Mouse (Mus musculus) forebrain, postnatal 0 days (tissue): ENCODE data around the gene Sumo3. TPM values are rescaled to one million over a fixed set of nuclear protein-coding genes. Genes with fewer than 3 reads are reported as not detected.

Experiments used
- ATAC-seq: fragments of 200-750 bp; cut with Nextera tagmentation; 2 replicates; pipeline ENCODE4 v1.8.0; 2017; ENCODE audit warnings: mild to moderate bottlenecking, moderate library complexity
- DNase-seq: peaks from one replicate; pipeline ENCODE4 v3.0.0-alpha.2; 2015
- H3K27ac ChIP-seq: fragments of 300-500 bp; sonication (generic); 2 replicates; pipeline ENCODE4 v1.5.1; 2014; ENCODE audit warnings: low read depth, mild to moderate bottlenecking, antibody characterized with exemption, low read length, moderate library complexity, mixed read lengths
- H3K27me3 ChIP-seq: fragments of 300-500 bp; sonication (generic); 2 replicates; pipeline ENCODE4 v1.6.1; 2014; ENCODE audit warnings: mild to moderate bottlenecking, low read length, mixed read lengths; ENCODE audit not compliant: insufficient read depth
- H3K36me3 ChIP-seq: fragments of 300-500 bp; sonication (generic); 2 replicates; pipeline ENCODE4 v1.6.1; 2014; ENCODE audit warnings: mild to moderate bottlenecking, moderate library complexity; ENCODE audit not compliant: insufficient read depth
- H3K4me1 ChIP-seq: fragments of 300-500 bp; sonication (generic); 2 replicates; pipeline ENCODE4 v1.6.1; 2014; ENCODE audit warnings: antibody characterized with exemption; ENCODE audit not compliant: insufficient read depth
- H3K4me2 ChIP-seq: fragments of 300-500 bp; sonication (generic); 2 replicates; pipeline ENCODE4 v1.6.1; 2014; ENCODE audit warnings: low read depth, mild to moderate bottlenecking, moderate library complexity
- H3K4me3 ChIP-seq: fragments of 300-500 bp; sonication (generic); 2 replicates; pipeline ENCODE4 v1.5.1; 2014; ENCODE audit warnings: low read depth, low read length, mixed read lengths
- H3K9ac ChIP-seq: fragments of 300-500 bp; sonication (generic); 2 replicates; pipeline ENCODE4 v1.6.1; 2014; ENCODE audit warnings: mild to moderate bottlenecking
- H3K9me3 ChIP-seq: fragments of 300-500 bp; sonication (generic); 2 replicates; pipeline ENCODE4 v1.6.1; 2016; ENCODE audit warnings: low read length
- CTCF ChIP-seq: sonication (generic); IDR thresholded peaks from 2 replicates; pipeline ENCODE4 v1.5.1; 2016; ENCODE audit warnings: antibody characterized with exemption, control low read depth, low read depth
- WGBS: fragments of 180-500 bp; shearing (Covaris S2); extraction: QIAGEN DNeasy Blood & Tissue Kit; methylation state at CpG from one replicate; pipeline ENCODE4 v1.1.7; 2014; 5-methylcytosine and 5-hydroxymethylcytosine counted together
- polyA plus RNA-seq: library from polyadenylated mRNA; unstranded; fragments of >200 nt; fragmentation: Nextera tagmentation; extraction: Ambion mirVana; gene quantifications from 2 replicates; pipeline ENCODE4 v1.2.1, GENCODE M21; 2015
- total RNA-seq: library from RNA; depleted of rRNA; stranded (reverse); fragments of >200 nt; gene quantifications from 2 replicates; pipeline ENCODE4 v1.2.3, GENCODE M21; 2014

Sumo3 gene
- total and polyA plus RNA-seq, 2 experiments from 2014 or later: 270 to 381 TPM

- TF ChIP-seq CTCF: peak; percentile 72
- Histone ChIP-seq H3K9ac (no peak overlapping the region), H3K27me3 (no peaks in the 10 kb centered on the region), H3K9me3 (no peaks in the 10 kb centered on the region), H3K4me3 (no peak overlapping the region), H3K4me1 (no peaks in the 10 kb centered on the region), H3K27ac (no peak overlapping the region), H3K4me2 (no peak overlapping the region), H3K36me3 (no peaks in the 10 kb centered on the region)
- ATAC-seq: no peak
- 30% methylated on average over 8 of the region's 8 CpGs for WGBS
- peak; percentile 35 for DNase-seq
Measured at GRCm38 (mm10) chr10:77566651-77567050, 39.2 kb upstream of the Sumo3 start.

GRCm38 (mm10) chr10:77569481-77569880 is 36.4 kb upstream of the Sumo3 start:
- no peaks in the 10 kb centered on the region for H3K4me1 ChIP-seq
- H3K4me3 ChIP-seq: no peak overlapping the region
- WGBS: 39% methylated on average over 7 of the region's 7 CpGs
- H3K27me3 ChIP-seq: no peaks in the 10 kb centered on the region
- no peaks in the 10 kb centered on the region for H3K9me3 ChIP-seq
- no peak for DNase-seq
- no peak overlapping the region for H3K9ac ChIP-seq
- no peak overlapping the region for H3K27ac ChIP-seq
- no peak for ATAC-seq
- TF ChIP-seq CTCF: no peak
- H3K4me2 ChIP-seq: no peak overlapping the region
- H3K36me3 ChIP-seq: no peaks in the 10 kb centered on the region

DNA sequence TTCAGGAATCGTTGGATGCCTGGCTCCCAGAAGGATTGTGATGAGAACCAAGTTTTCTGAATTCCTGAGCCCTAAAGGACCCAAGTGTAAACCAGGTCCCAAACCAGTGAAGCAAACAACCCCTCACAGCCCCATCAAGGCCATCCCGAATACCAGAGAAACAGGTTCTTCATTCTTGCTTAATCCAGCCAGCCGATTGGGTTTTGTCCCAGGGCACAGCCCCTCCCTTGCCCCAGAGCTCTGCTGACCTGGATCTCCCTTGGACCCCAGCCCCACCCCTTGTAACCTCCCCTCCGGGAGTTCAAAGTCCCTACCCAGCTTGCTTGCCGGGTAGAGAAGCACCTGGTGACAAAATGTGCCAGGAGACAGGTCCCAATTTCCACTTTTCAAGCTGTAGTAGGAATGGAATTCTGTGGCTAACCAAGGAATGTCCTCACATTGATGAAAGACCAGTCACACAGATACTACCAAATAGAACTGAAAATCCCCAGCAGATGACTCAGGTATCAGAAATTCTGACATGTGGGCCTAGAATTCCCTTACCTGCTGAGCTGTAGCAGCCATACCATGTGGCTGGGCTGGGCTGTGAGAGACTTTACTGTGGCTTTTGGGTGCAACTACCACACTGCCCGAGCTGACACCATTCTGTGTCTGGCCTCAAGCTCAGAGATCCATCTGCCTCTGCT is 35.8 kb upstream of the Sumo3 start:
- H3K36me3 ChIP-seq: no peaks in the 10 kb centered on the region
- H3K4me2 ChIP-seq: no peak overlapping the region
- no peaks in the 10 kb centered on the region for H3K4me1 ChIP-seq
- no peak overlapping the region for H3K27ac ChIP-seq
- 68% methylated on average over 6 of the region's 6 CpGs for WGBS
- ATAC-seq (no peak), DNase-seq (no peak)
- H3K9me3 ChIP-seq: no peaks in the 10 kb centered on the region
- H3K4me3 ChIP-seq: no peak overlapping the region
- no peaks in the 10 kb centered on the region for H3K27me3 ChIP-seq
- TF ChIP-seq CTCF: no peak
- no peak overlapping the region for H3K9ac ChIP-seq

GRCm38 (mm10) chr10:77572225-77572624 is 33.7 kb upstream of the Sumo3 start:
- H3K36me3 ChIP-seq: no peaks in the 10 kb centered on the region
- H3K4me2 ChIP-seq: no peak overlapping the region
- no peak for TF ChIP-seq CTCF
- ATAC-seq (no peak), DNase-seq (no peak)
- 49% methylated on average over 3 of the region's 3 CpGs for WGBS
- H3K27me3 ChIP-seq: no peaks in the 10 kb centered on the region
- no peaks in the 10 kb centered on the region for H3K9me3 ChIP-seq
- H3K4me3 ChIP-seq: no peak overlapping the region
- H3K4me1 ChIP-seq: no peaks in the 10 kb centered on the region
- H3K27ac ChIP-seq: no peak overlapping the region
- no peak overlapping the region for H3K9ac ChIP-seq

DNA sequence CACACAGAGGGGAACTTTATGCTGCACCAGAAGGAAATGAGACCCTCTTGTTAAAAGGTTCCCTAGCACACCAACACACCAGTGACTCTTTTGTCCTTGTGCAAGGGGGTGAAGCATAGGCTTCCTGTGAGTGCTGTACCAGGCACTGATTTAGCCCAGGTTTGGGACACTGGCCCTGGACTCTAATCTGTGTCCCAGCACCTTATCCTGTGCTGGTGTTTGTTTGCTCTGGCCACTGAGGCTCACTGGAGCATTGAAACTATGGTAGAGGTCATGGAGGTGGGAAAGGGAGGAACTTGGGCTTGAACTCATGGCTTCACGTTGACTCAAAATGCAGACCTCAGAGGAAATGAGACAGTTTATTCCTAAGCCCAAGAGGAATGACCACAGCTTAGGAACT is 32.7 kb upstream of the Sumo3 start:
- no peaks in the 10 kb centered on the region for H3K27me3 ChIP-seq
- H3K9ac ChIP-seq: no peak overlapping the region
- H3K4me2 ChIP-seq: no peak overlapping the region
- ATAC-seq (no peak), DNase-seq (no peak)
- no peaks in the 10 kb centered on the region for H3K4me1 ChIP-seq
- no peak overlapping the region for H3K27ac ChIP-seq
- no peak overlapping the region for H3K4me3 ChIP-seq
- no peaks in the 10 kb centered on the region for H3K36me3 ChIP-seq
- no peak for TF ChIP-seq CTCF
- no peaks in the 10 kb centered on the region for H3K9me3 ChIP-seq
- 82% methylated on average over 1 of the region's 1 CpGs for WGBS

DNA sequence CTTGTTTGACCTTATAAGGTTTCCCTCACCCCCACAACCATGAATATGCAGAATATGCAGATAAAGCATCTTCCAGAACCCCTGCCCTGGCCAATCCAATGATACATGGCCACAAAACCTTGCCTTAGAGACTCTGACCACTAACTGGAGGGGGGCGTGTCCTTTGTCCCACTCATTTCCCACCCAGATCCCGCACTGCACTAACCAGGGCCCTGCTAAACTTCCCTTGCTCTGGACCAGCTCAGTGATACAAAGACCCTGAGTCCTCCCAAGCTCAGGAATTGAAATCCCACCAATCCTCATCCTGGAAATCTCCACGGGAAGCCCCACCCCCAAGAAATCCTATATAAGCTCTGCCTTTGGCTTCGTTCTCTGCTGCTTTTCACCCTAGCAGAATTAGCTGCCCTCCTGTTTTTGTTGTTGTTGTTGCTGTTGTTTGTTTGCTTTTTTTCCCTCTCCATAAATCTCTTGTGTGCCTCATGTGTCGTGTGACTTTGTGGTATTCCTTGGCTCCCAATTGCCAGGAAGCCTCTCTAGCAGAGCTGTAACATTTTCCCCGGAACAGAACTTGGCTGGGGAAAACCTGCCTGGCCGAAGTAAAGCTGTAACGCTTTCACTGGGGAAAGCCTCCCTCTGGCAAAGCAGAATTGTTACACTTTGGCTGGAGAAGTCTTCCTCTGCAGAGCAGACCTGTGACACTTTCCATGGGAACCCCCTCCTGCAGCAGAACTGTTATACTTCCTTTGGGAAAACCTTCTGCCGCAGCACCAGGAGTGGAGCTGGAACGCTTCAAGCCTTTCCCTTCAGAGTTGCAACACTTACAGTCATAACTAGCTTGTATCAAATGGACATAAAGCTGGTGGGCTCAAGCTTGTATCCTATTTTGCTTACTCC is 25.6 kb upstream of the Sumo3 start:
- Histone ChIP-seq H3K4me2 (no peak overlapping the region), H3K36me3 (no peaks in the 10 kb centered on the region), H3K27me3 (no peaks in the 10 kb centered on the region), H3K27ac (no peak overlapping the region), H3K4me3 (no peak overlapping the region), H3K9me3 (no peaks in the 10 kb centered on the region), H3K9ac (no peak overlapping the region), H3K4me1 (peaks cover 14% of the 10 kb centered on the region)
- TF ChIP-seq CTCF: no peak
- no peak for ATAC-seq
- DNase-seq: no peak
- 68% methylated on average over 10 of the region's 10 CpGs for WGBS

GRCm38 (mm10) chr10:77581023-77581407 is 24.9 kb upstream of the Sumo3 start:
- no peaks in the 10 kb centered on the region for H3K36me3 ChIP-seq
- ATAC-seq (peak; percentile 34), DNase-seq (no peak)
- H3K4me2 ChIP-seq: peak overlapping the region; percentile 79
- H3K4me1 ChIP-seq: peaks cover 14% of the 10 kb centered on the region
- WGBS: 6% methylated on average over 8 of the region's 8 CpGs
- peak overlapping the region; percentile 85 for H3K9ac ChIP-seq
- H3K27ac ChIP-seq: peak overlapping the region; percentile 87
- no peaks in the 10 kb centered on the region for H3K9me3 ChIP-seq
- TF ChIP-seq CTCF: no peak
- H3K27me3 ChIP-seq: no peaks in the 10 kb centered on the region
- H3K4me3 ChIP-seq: peak overlapping the region; percentile 72
